Mouse (Mus musculus) stomach, embryonic 16.5 days (tissue): ENCODE data around the gene Prom1. TPM values are rescaled to one million over a fixed set of nuclear protein-coding genes. Genes with fewer than 3 reads are reported as not detected.
"Not testable (repeated sequence)": the region's sequence is repeated elsewhere in the genome, so short reads cannot be mapped to it uniquely, and the experiment has no call there.

Source experiments
- ATAC-seq: fragments of 200-750 bp; cut with Nextera tagmentation; 2 replicates; pipeline ENCODE4 v1.8.0; 2017; ENCODE audit warnings: moderate number of reproducible peaks, moderate TSS enrichment; ENCODE audit not compliant: insufficient read depth, low FRiP score
- H3K27ac ChIP-seq: fragments of 300-500 bp; sonication (generic); 2 replicates; pipeline ENCODE4 v1.5.1; 2014; ENCODE audit warnings: low read length
- H3K27me3 ChIP-seq: fragments of 300-500 bp; sonication (generic); 2 replicates; pipeline ENCODE4 v1.6.1; 2014; ENCODE audit warnings: low read length, control low read depth, mixed read lengths; ENCODE audit not compliant: control insufficient read depth, insufficient read depth
- H3K36me3 ChIP-seq: fragments of 300-500 bp; sonication (generic); 2 replicates; pipeline ENCODE4 v1.6.1; 2014; ENCODE audit warnings: low read length; ENCODE audit not compliant: control insufficient read depth, insufficient read depth
- H3K4me1 ChIP-seq: fragments of 300-500 bp; sonication (generic); 2 replicates; pipeline ENCODE4 v1.6.1; 2014; ENCODE audit warnings: low read length, control low read depth, mixed read lengths; ENCODE audit not compliant: control insufficient read depth, insufficient read depth
- H3K4me2 ChIP-seq: fragments of 300-500 bp; sonication (generic); 2 replicates; pipeline ENCODE4 v1.6.1; 2014; ENCODE audit warnings: low read depth, low read length, mixed read lengths
- H3K4me3 ChIP-seq: fragments of 300-500 bp; sonication (generic); replicated peaks from 2 replicates; pipeline ENCODE4 v1.5.1; 2014; ENCODE audit warnings: mild to moderate bottlenecking, low read length
- H3K9ac ChIP-seq: fragments of 300-500 bp; sonication (generic); 2 replicates; pipeline ENCODE4 v1.6.1; 2014; ENCODE audit warnings: low read length
- H3K9me3 ChIP-seq: fragments of 300-500 bp; sonication (generic); replicated peaks from 2 replicates; pipeline ENCODE4 v1.6.1; 2016; ENCODE audit warnings: low read length, control low read depth; ENCODE audit not compliant: control insufficient read depth
- WGBS: fragments of 180-500 bp; shearing (Covaris S2); extraction: QIAGEN DNeasy Blood & Tissue Kit; methylation state at CpG from one replicate; pipeline ENCODE4 v1.1.7; 2014; 5-methylcytosine and 5-hydroxymethylcytosine counted together
- polyA plus RNA-seq: library from polyadenylated mRNA; unstranded; fragments of >200 nt; fragmentation: Nextera tagmentation; extraction: Ambion mirVana; gene quantifications from 2 replicates; pipeline ENCODE4 v1.2.1, GENCODE M21; 2015

Prom1 gene
- 61.3 and 79.0 TPM in 2 replicates for polyA plus RNA-seq

GRCm38 (mm10) chr5:44101231-44102110 lies at the start of gene Prom1:
TSS of gene Prom1 (minus strand) at chr5:44102032.
- WGBS = 2% methylated on average over 44 of the region's 44 CpGs
- H3K4me2 ChIP-seq = peak within 1 kb of the TSS; percentile 93
- peak; percentile 79 for ATAC-seq
- H3K9ac ChIP-seq = peak within 1 kb of the TSS; percentile 87
- peak within 1 kb of the TSS; percentile 80 for H3K27ac ChIP-seq
- H3K27me3 ChIP-seq = no peaks in the 10 kb centered on the region
- peaks cover 5% of the 10 kb centered on the region; the same call in 1 of the 2 replicates for H3K4me1 ChIP-seq
- no peaks in the 10 kb centered on the region for H3K36me3 ChIP-seq
- H3K9me3 ChIP-seq = no peaks in the 10 kb centered on the region
- peak within 1 kb of the TSS; percentile 72 for H3K4me3 ChIP-seq

GRCm38 (mm10) chr5:44147732-44148131 lies 45.9 kb upstream of the Prom1 start:
- H3K4me3 ChIP-seq = no peak overlapping the region
- no peak overlapping the region for H3K9ac ChIP-seq
- peaks cover 5% of the 10 kb centered on the region; the same call in 1 of the 2 replicates for H3K9me3 ChIP-seq
- no peak overlapping the region for H3K27ac ChIP-seq
- no peak for ATAC-seq
- peaks cover 14% of the 10 kb centered on the region; the same call in 1 of the 2 replicates for H3K4me1 ChIP-seq
- no peaks in the 10 kb centered on the region for H3K27me3 ChIP-seq
- H3K36me3 ChIP-seq = no peaks in the 10 kb centered on the region
- H3K4me2 ChIP-seq = no peak overlapping the region
- WGBS = 80% methylated on average over 3 of the region's 3 CpGs

- H3K27ac ChIP-seq = peak overlapping the region; percentile 11; the same call in 1 of the 2 replicates
Measured at GRCm38 (mm10) chr5:44146437-44147332, 44.9 kb upstream of the Prom1 start.

GRCm38 (mm10) chr5:44143467-44144235 lies 41.8 kb upstream of the Prom1 start:
- Histone ChIP-seq H3K27ac (peak overlapping the region; percentile 42), H3K9me3 (no peaks in the 10 kb centered on the region), H3K4me2 (no peak overlapping the region), H3K4me1 (0 out of 2 replicates have a peak, but pooled peaks cover 4% of the 10 kb centered on the region), H3K9ac (no peak overlapping the region), H3K27me3 (no peaks in the 10 kb centered on the region), H3K36me3 (no peaks in the 10 kb centered on the region), H3K4me3 (no peak overlapping the region)
- 46% methylated on average over 8 of the region's 8 CpGs for WGBS
- peak; percentile 88 for ATAC-seq

More at GRCm38 (mm10) chr5:44146437-44147332, 44.9 kb upstream of the Prom1 start:
- WGBS = 69% methylated on average over 6 of the region's 6 CpGs
- H3K27me3 ChIP-seq = no peaks in the 10 kb centered on the region
- peaks cover 5% of the 10 kb centered on the region; the same call in 1 of the 2 replicates for H3K9me3 ChIP-seq
- H3K4me3 ChIP-seq = no peak overlapping the region
- no peak for ATAC-seq
- H3K36me3 ChIP-seq = no peaks in the 10 kb centered on the region
- H3K9ac ChIP-seq = no peak overlapping the region
- no peak overlapping the region for H3K4me2 ChIP-seq
- H3K4me1 ChIP-seq = peaks cover 11% of the 10 kb centered on the region; the same call in 1 of the 2 replicates

DNA sequence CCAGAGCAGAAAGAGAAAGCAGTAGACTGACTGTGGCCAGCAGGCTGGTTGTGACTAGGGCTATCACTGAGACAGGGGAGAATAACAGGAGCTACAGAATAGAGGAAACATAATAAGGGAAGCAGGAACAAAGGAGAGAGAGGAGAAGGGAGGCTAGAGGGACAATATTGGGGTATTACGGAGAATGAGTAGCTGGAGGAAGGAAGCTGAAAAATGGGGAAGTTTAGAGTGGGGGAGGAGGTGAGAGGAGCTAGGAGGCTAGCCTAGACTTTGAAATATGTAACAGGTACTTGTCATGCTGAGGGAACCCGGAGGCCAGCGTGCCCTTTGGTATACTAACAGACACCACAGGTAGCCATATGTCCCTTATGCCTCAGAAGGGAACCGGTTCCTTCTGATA lies 25.7 kb upstream of the Prom1 start:
- no peak overlapping the region for H3K4me2 ChIP-seq
- no peaks in the 10 kb centered on the region for H3K9me3 ChIP-seq
- no peak overlapping the region for H3K9ac ChIP-seq
- H3K4me3 ChIP-seq = no peak overlapping the region
- 69% methylated on average over 4 of the region's 4 CpGs for WGBS
- no peaks in the 10 kb centered on the region for H3K27me3 ChIP-seq
- no peak overlapping the region for H3K27ac ChIP-seq
- H3K36me3 ChIP-seq = no peaks in the 10 kb centered on the region
- H3K4me1 ChIP-seq = no peaks in the 10 kb centered on the region
- ATAC-seq = no peak

GRCm38 (mm10) chr5:44126574-44126973 lies 24.7 kb upstream of the Prom1 start:
- not testable (repeated sequence) for H3K4me1 ChIP-seq, H3K4me2 ChIP-seq, H3K27me3 ChIP-seq, H3K27ac ChIP-seq, H3K9me3 ChIP-seq, H3K36me3 ChIP-seq, H3K4me3 ChIP-seq, H3K9ac ChIP-seq, ATAC-seq
- WGBS = 86% methylated on average over 8 of the region's 8 CpGs

DNA sequence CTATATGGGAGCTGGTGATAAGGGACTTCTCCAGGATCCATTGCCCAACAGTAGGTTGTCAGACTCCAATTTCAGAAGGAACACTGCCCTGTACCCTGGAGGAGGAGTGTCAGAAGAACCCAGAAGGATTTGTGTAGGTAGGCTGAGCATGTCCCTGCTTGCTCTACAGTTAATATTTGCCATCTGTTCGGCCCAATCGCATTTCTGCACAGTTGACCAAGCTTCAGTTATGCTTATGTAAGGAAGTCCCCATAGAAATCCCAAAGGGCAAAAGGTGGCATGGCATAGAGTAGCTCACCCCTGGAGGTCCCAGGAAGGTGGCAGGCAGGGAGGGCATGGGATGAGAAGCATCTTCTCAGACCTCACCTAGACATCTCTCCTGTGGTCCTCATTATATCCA lies 19.6 kb upstream of the Prom1 start:
- H3K4me1 ChIP-seq = no peaks in the 10 kb centered on the region
- H3K4me2 ChIP-seq = no peak overlapping the region
- WGBS = 79% methylated on average over 2 of the region's 2 CpGs
- no peak overlapping the region for H3K4me3 ChIP-seq
- H3K9me3 ChIP-seq = no peaks in the 10 kb centered on the region
- no peaks in the 10 kb centered on the region for H3K36me3 ChIP-seq
- no peaks in the 10 kb centered on the region for H3K27me3 ChIP-seq
- no peak overlapping the region for H3K27ac ChIP-seq
- no peak for ATAC-seq
- no peak overlapping the region for H3K9ac ChIP-seq

GRCm38 (mm10) chr5:44113138-44113537 lies 11.3 kb upstream of the Prom1 start:
- WGBS = 85% methylated on average over 2 of the region's 2 CpGs
- H3K36me3 ChIP-seq = no peaks in the 10 kb centered on the region
- ATAC-seq = peak; percentile 68
- H3K27ac ChIP-seq = no peak overlapping the region
- no peaks in the 10 kb centered on the region for H3K4me1 ChIP-seq
- H3K9ac ChIP-seq = no peak overlapping the region
- H3K4me2 ChIP-seq = no peak overlapping the region
- H3K9me3 ChIP-seq = no peaks in the 10 kb centered on the region
- H3K27me3 ChIP-seq = no peaks in the 10 kb centered on the region
- no peak overlapping the region for H3K4me3 ChIP-seq
